Mouse (Mus musculus): ENCODE data around the gene Prss23. TPM values are rescaled to one million over a fixed set of nuclear protein-coding genes. Genes with fewer than 3 reads are reported as not detected.
A peak's percentile ranks its signal among the peaks of the same experiment; 100 is the strongest.

The Prss23 gene
- total RNA-seq (2021): 10 to 100 TPM in 1 of 2 experiments, 1 to 10 TPM in 1; 9.3 to 12.3 TPM
- long read RNA-seq, experiment 1, transcript Prss23-201 (2 exons, 3,228 nt): major isoform, 7 of 10 reads
- long read RNA-seq, experiment 1, partial matches to known transcripts: 0 of 10 reads
- long read RNA-seq, experiment 1, other reads (novel, unspliced or antisense): 1 of 10 reads
- long read RNA-seq, experiment 2, transcript Prss23-201 (2 exons, 3,228 nt): major isoform, 10 of 13 reads
- long read RNA-seq, experiment 2, partial matches to known transcripts: 0 of 13 reads
- long read RNA-seq, experiment 2, other reads (novel, unspliced or antisense): 1 of 13 reads

DNA sequence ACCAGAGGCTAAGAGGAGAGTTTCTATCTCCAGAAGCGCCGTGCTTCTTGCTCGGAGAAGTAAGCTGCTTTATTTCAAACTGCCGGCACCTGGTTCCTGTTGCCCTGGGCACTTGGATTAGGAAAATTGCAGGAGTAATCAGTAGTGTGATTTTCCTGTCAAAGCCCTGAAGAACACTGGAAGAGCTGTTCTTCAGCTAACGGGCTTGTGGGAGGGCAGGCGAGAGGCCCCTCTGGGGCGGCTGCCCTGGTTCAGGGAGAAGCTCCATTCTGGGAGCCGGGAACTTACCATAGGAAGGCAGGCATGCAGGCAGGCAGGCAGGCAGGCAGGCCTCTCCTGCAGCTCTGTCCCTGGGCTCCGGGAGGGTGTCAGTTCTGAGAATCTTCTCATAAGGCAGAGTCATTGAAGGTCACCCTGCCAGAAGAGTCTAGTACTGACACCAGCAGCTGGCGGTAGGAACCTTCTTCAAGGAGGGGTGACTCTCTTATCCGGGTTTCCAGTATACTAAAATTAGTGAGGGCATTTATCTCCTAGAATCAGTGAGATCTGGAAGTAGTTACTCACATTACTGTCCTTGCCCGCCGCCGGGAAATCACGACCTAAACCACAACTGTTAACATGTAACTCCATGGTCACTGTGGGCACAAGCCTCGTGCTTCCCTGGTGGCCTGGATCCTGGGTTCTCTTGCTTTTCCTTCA is at the start of gene Prss23:
Prss23 (minus strand) TSS at position 457 of the 699 bp plus-strand sequence.
- DNase-seq (ENCODE audit: low spot score in 2 of 2): no peak

DNA sequence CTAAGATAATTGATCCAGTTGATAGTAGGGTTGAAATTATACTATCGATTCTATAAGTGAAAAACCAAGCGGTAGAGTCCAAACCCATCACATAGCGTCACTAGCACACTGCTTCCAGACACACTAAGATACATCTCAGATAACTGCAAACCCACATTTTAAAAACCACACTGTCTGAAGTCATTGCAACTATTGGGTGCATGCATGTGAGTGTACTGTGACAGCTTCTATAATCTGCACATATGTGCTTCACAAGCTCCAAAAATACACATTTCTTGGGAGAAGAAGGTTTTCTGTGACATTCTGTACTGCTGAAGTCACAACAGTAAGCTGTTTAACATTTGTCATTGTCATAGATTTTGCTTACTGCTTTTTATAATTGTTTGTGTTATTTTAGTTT is 49.1 kb upstream of the Prss23 start:
- DNase-seq (ENCODE audit: low spot score in 2 of 2): no peak

DNA sequence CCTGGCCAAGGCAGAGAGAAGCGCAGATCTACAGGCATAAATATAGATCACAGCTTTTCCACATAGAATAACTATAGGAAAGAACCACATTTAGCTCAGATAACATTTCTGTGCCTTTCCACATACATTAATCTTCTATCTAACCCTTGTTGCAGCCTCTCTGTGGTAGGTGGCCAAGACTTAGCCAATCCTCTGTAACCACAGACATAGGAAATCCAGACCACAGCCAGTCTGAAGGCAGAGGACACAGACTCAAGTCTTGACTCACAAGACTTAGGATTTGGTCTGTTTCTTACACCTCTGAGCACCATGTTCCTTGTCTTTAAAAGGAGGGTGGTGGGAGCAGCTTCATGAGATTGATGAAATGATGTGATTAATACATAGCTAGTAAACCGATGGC is 37.6 kb upstream of the Prss23 start:
- DNase-seq (ENCODE audit: low spot score in 2 of 2): no peak

DNA sequence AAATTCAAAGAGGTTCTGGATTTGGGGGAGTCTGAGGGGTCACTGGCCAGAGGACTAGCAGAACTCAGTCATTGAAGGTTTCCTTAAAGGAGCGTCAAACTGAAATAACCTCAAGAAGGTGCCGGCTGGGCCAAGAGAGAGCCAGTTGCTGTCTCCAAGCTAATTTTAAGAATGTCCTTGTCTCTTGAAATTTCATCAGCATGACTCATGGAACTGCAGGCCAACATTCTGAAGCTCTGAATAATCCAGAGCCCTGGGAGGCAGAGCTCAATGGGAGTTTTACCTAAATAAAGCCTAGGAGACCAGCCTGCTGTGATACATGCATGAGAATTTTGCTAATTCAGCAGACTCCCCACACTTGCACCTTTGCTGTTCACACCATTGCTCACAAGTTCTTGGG is 36.5 kb upstream of the Prss23 start:
- DNase-seq (ENCODE audit: low spot score in 2 of 2): no peak

DNA sequence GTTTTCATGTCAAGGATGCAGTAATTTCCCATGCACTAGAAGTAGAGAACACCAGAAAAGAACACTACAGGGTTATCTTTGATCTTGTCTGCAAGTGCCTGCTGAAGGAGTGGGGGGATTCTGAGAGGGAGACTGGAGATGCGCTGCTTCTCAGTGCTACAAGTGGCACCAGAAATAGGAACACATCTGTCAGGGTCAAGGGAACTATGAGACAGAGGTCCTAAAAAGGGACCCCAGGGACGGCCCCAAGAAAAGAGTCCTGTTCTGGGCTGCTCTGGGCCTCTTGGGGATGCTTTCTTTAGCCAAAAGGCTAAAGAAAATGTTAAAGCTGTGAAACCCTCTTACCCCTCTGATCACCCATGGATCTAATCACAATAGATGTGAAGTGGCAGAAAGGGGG is 35.2 kb upstream of the Prss23 start:
- DNase-seq (ENCODE audit: low spot score in 2 of 2): no peak

DNA sequence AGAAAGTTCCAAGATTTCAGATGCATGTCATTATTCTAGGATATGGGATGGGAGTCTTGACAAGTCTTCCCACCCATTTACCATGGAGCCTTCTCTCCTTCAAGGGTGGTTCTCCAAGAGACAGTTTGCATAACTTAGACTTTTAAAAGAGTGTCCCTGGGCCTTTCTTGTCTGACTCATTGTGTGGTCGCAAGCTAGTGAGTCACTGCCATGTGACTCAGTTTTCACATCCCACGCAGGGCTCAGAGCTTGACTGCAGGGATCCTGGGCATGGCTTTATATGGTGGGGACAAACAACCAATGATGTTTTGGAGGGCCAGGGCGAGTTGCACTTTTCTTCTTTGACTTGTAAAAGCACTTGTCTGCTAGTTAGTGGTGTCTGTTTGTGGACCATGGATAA is 34.0 kb upstream of the Prss23 start:
- DNase-seq (ENCODE audit: low spot score in 2 of 2): no peak

DNA sequence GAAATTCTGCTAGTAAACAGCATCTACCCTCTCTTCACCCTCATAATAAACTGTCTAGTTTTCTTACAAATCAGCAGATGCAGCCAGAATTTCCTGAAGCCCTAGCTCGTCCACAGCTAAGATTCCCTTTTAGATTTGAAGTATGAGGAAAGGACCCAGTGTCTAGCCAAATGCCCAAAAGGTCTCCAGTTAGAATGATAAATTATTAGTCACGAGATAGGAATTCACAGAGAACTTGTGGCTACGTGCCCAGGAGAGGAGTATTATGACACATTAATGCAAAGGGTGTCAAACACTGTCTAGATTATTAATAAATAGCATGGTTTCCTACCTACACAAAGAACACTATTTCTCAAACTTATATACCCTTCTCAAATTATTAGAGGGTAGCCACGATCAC is 32.6 kb upstream of the Prss23 start:
- DNase-seq (ENCODE audit: low spot score in 2 of 2): no peak

DNA sequence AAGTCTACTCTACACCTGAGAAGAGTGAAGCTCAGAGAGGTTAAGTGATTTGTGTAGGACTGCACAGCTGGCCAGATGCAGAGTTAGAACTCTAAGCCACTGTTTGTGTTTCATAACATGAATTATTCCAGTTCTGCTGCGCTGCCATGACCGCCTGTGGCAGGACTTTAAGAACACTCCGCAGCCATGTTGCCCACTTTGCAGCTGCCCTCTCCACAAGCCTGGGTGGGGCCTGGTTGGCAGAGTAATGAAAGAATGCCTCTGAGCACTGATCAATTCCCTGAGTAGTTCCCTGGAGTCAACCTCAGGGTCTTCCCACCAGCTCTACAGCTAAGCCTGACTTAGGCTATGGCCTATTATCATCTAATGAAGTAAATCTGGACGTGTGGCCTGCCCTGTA is 32.1 kb upstream of the Prss23 start:
- DNase-seq (ENCODE audit: low spot score in 2 of 2): no peak

DNA sequence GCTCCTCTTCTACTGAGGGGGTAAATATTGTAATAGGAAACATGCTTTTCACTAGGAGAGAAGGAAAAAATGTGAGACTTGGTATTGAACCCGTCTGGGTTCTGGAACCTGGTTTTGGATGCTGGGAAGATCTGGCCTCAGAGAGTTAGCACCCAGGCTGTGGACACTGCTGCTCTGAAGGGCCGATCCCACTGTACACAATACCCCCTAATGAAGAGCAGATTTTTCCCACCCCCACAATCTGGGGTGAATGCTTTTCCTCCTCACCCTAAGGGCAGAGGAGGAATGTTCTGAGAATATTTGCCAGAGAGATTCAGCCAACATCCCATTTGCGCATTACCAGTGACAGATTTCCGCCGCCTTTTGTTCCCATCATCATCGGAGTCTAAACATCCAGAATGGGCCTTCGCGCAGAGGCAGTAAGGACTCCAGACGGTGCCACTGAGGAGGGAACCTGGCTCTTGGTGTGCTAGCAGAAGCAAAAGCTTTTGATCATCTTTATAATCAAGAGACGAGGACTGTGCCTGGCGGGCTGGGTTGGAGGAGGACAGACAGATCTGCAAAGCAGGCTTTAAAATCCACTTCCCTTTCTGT is 31.6 kb upstream of the Prss23 start:
- DNase-seq (ENCODE audit: low spot score in 2 of 2): peak; percentile 26 to 62

DNA sequence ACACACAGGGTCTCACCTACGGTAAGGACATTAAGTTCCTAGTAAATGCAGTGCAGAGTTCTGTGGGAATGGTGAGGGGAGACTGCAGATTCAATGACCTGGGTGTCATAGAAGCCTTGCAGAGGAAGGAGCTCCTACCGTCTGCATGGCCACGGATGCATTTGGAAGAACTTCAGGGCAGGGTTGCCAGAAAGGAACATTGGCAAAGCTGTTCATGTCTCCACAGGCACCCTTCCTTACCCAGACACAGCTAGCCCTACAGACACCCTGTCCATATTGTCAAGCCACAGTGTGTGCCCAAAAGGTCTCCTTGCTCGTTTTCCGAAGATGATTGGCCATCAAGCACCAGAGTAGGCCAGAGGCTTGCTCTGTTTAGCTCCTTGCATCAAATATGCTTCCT is 30.1 kb upstream of the Prss23 start:
- DNase-seq (ENCODE audit: low spot score in 2 of 2): no peak

DNA sequence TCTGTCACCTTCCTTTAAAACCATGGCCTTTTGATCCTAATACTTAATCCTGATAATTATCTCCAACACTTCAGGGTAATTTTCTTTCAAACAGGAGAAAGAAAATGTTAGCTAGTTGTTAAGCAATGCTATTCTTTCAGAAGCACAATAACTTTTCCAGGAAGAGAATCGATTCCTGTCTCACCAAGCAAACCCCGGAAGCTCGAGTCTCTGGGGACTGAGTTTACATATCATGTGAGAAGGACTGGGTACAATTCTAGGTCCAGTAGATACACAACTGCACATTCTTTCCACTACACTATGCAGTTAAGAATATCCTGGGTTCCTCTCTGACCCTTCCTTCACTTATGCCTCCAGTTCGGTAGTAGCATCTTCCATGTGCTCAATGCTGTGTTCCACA is 29.7 kb upstream of the Prss23 start:
- no peak for DNase-seq (ENCODE audit: low spot score in 2 of 2)

DNA sequence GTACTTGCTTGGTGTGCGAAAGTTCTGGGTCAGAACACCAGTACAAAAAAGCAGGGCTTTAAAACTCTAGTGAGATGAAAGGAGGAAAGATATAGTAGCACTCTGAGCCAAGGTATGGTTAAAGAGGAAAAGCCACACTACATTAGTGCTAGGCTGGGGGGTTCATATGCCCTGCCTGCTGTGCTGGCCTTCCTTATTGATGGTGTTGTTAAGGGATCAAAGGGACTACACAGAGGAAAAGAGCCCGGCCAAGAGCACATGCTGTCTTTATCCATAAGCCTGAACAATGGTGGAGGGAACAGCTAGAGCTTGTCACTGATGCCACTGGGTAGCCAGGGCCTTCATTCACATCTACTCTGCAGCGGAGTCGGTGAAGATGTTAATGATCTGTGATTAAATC is 28.2 kb upstream of the Prss23 start:
- DNase-seq (ENCODE audit: low spot score in 2 of 2): no peak

DNA sequence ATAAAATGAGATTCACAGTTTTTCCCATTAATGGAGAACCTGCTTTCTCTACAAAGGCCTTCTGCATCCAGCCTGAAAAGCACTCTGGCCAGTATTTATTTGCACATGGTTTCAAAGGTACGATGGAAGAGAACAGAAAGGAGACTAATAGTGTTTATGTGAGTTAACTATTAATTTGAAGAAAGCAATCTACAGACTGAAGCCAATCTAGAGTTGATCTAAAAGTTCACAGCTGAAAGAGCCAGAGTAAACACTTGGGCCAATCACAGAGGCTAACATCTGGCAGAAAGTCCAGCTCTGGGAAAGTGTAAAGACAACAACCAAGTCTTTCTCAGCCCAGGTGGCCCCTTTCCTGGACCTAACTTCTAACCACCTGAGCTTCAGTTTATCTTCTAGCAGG is 27.1 kb upstream of the Prss23 start:
- no peak for DNase-seq (ENCODE audit: low spot score in 2 of 2)

DNA sequence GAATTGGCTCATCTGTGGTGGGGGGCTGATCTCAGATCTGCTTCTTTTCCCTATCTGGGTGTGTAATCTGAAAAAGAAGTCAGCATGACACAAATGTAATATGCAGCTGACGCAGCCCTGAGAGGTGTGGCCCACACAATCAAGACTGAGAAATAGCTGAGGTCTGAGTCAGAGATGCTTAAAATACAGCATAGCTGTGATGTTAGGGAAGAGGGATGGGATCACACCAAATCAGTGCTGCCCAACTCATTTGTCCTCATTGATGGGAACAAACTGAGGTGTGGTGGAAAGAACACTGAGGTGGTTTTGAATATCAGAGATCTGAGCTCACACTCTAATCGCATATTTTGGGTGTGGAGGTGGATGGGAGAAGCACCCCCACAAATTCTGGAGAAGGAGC is 14.0 kb upstream of the Prss23 start:
- no peak for DNase-seq (ENCODE audit: low spot score in 2 of 2)

DNA sequence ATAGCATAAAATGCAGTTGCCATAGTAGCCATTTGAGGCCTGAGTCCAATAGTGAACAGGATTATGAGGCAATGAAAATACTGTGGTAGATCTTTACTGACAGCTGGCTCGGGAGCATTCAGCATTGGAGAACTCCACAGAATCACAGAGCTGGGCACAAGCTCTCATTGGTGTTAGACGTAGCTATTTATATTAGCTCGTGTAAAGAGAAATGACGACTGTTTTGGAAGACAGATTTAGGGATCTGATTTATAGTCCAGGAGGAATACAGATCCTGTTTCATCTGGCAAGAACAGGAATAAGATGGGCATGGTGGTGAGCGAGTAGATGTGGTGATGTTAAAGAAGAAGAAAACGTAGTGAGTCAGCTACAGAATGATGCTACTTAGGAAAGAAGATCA is 12.4 kb upstream of the Prss23 start:
- DNase-seq (ENCODE audit: low spot score in 2 of 2): no peak

DNA sequence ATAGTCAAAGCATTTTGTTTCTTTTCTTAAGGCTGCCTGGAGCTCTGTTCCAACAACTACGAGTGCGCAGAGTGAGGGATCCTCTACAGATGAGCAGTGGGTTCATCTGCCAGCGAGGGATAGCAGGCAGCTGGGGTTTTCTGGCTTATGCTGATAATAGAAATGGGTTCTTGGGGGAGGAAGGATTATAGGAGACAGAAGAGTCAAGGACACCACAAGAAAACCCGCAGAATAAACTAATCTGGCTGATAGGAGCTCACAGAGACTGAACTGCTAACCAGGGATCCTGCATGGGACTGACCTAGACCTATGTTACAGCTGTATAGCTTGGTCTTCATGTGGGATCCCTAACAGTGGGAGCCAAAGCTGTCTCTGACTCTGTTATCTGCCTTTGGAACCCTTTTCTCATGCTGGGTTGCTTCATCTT is 456 bp upstream of the Prss23 start:
- no peak for DNase-seq (ENCODE audit: low spot score in 2 of 2)

DNA sequence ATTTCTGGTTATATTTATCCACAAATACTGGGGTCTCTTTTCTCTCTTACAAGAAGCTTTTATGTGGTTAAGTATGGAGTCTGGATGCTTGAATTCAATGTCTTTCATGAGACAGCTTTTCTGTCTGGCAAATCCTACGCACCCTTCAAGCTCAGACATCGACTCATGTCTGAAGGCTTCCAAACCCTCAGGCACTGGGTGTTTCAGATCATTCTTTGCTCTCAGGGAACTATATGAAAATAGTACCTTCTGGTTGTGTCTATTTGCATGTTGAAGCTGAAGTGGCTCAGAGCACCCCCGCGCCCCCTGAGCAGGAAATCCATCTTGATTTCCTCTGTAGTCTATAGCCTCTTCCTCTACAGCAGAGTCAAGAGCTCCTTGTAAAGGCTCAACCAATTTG is 3.2 kb downstream of the Prss23 start:
- no peak for DNase-seq (ENCODE audit: low spot score in 2 of 2)

DNA sequence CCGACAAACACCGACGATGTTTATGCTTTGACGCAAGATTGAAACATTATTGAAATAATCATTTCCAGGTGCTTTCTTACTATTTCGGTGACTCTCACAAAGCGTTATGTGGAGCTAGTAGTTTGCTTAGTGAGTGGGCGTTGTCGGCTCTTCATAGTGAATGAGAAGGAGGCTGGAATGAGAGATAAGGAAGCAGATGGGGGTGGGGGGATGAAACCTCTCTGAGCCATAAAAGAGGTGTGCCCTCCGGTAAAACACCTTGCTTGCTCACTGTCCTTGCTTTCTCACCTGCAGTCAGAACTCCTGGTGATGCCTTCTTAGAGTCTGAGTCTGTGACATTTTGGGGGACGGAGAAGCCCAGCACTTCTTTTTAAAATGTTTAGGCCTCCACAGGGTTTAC is 4.8 kb downstream of the Prss23 start:
- DNase-seq (ENCODE audit: low spot score in 2 of 2): no peak

DNA sequence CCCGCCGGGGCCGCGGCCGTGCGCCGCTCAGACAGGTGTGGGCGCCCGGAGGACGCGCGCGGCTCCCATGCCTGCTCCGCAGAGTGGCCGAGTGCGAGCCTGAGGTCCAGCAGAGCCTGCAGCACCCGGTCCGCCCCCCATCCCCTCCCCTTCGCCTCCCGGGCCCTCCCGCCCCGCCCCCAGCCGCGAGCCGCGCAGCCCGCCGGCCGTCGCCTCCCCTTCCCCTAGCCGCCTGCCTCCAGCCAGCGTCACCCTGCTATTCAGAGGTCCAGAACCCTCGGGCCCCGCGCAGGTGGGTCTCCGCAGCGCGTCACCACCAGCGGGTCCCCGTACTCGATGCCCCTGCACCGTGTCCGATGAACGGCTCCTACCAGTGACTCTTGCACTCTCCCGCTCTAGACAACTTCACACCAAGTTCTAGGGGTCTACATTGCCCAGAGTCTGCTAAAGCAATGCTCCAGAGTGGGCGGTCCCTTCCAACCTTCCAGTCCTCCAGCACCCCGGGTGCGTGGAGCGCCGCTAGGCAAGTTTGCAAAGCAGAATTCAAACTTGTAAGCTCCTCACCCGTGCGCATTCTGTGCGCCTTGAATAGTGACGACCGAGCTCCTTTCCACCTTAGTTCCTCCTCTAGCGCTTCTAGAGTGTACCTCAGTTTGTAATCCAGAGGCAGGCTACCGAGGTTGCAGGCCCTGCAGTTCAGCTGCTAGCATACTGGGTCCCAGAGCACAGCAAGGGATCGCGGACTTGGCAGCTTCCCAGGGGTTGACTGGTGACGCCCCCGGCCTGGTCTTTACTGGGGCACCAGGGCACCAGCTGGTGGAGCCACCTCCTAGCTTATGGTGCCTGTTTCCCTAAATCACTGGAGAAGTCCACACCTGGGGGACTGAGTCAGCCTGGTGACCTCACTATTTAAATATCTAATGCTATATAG is 9.3 kb downstream of the Prss23 start:
- peak; percentile 21 to 38 for DNase-seq (ENCODE audit: low spot score in 2 of 2)

DNA sequence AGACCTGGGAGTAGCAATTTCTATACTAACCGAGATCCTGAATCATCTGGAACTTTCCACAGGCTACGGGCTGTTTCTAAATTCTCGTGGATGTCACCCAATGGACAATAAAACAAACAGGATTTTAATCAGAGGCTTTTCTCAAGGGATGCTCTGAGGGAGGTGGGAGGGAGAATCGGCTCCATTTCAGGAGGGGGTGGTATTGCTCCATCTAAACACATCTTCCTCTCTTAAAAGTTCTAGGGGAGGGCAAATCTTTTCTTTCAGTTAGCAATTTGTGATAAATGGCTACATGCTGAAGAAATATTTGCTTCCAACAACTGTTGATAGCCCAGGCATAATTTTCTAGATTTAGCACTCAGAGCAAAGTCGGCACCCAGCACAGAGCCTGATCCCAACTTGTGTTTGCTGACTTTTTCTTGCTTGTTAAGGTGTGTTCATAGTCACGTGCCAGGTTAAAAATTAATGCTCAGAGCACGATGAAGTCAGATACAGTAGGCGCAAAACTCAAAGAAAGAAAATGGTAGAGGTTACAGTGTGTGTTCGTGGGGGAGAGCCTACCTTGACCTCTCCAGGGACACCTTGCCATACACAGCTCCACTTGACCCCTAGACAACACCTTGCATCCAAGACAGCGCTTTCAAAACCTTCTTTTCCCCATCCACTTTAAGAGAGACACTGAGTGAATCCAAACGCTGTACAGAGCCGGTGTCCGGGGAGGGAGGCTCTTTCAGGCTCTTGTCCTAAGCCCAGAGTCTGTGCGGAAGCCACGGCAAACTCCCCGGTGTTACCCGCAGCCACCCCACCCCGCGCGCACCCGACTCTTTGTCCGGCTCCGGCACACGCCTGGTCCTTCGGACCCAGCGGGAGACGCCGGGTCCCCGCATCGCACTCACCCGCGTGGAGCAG is 10.2 kb downstream of the Prss23 start:
- DNase-seq (ENCODE audit: low spot score in 2 of 2): no peak
